Mouse (Mus musculus) lung, embryonic 14.5 days (tissue): ENCODE data around the gene Ptcd3. TPM values are rescaled to one million over a fixed set of nuclear protein-coding genes. Genes with fewer than 3 reads are reported as not detected.
"Not testable (repeated sequence)": the region's sequence is repeated elsewhere in the genome, so short reads cannot be mapped to it uniquely, and the experiment has no call there.

Experiments used
- ATAC-seq: fragments of 200-750 bp; cut with Nextera tagmentation; 2 replicates; pipeline ENCODE4 v1.8.0; 2017; ENCODE audit warnings: mild to moderate bottlenecking, moderate TSS enrichment, moderate library complexity; ENCODE audit not compliant: insufficient read depth
- DNase-seq: peaks from one replicate; pipeline ENCODE4 v3.0.0-alpha.2; 2015
- H3K27ac ChIP-seq: fragments of 300-500 bp; sonication (generic); 2 replicates; pipeline ENCODE4 v1.5.1; 2014; ENCODE audit warnings: low read depth, mild to moderate bottlenecking, moderate library complexity
- H3K27me3 ChIP-seq: fragments of 300-500 bp; sonication (generic); 2 replicates; pipeline ENCODE4 v1.6.1; 2014; ENCODE audit warnings: low read length, control low read depth; ENCODE audit not compliant: insufficient read depth
- H3K36me3 ChIP-seq: fragments of 300-500 bp; sonication (generic); 2 replicates; pipeline ENCODE4 v1.6.1; 2014; ENCODE audit warnings: control low read depth; ENCODE audit not compliant: insufficient read depth
- H3K4me1 ChIP-seq: fragments of 300-500 bp; sonication (generic); 2 replicates; pipeline ENCODE4 v1.6.1; 2014; ENCODE audit warnings: antibody characterized with exemption, control low read depth; ENCODE audit not compliant: insufficient read depth
- H3K4me2 ChIP-seq: fragments of 300-500 bp; sonication (generic); 2 replicates; pipeline ENCODE4 v1.6.1; 2014; ENCODE audit warnings: mild to moderate bottlenecking
- H3K4me3 ChIP-seq: fragments of 300-500 bp; sonication (generic); 2 replicates; pipeline ENCODE4 v1.5.1; 2014; ENCODE audit warnings: low read depth, low read length
- H3K9ac ChIP-seq: fragments of 300-500 bp; sonication (generic); 2 replicates; pipeline ENCODE4 v1.6.1; 2014
- H3K9me3 ChIP-seq: fragments of 300-500 bp; sonication (generic); 2 replicates; pipeline ENCODE4 v1.6.1; 2016; ENCODE audit warnings: low read depth, low read length, control low read depth
- CTCF ChIP-seq: IDR thresholded peaks from 2 replicates; pipeline ENCODE4 v1.5.1; 2016; ENCODE audit warnings: antibody characterized with exemption, low read depth
- WGBS: fragments of 180-500 bp; shearing (Covaris S2); extraction: QIAGEN DNeasy Blood & Tissue Kit; methylation state at CpG from one replicate; pipeline ENCODE4 v1.1.7; 2014; 5-methylcytosine and 5-hydroxymethylcytosine counted together
- polyA plus RNA-seq: library from polyadenylated mRNA; unstranded; fragments of >200 nt; fragmentation: Nextera tagmentation; extraction: Ambion mirVana; gene quantifications from 2 replicates; pipeline ENCODE4 v1.2.1, GENCODE M21; 2014

Ptcd3 gene
- polyA plus RNA-seq, 1 experiment from 2014 or later: 115 TPM

DNA sequence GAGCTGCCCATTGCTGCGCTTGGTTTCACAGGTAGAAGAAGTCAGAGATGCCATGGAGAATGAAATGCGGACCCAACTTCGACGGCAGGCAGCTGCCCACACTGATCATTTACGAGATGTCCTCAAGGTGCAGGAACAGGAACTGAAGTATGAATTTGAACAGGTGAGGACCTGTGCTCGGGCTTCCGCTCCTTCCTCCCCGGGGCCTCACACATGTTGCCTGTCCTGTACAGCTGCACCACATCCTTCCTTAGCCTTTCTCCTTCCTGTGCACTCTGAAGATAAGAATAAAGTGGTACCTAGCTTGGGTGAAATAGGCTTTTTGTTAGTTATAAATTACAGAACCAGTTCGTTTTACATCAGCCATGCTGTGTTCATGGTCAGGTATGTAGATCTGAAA, 37.2 kb downstream of the Ptcd3 start:
- ATAC-seq: no peak
- TF ChIP-seq CTCF: no peak
- no peaks in the 10 kb centered on the region for H3K4me1 ChIP-seq
- H3K4me3 ChIP-seq: no peak overlapping the region
- no peak for DNase-seq
- no peaks in the 10 kb centered on the region for H3K9me3 ChIP-seq
- 92% methylated on average over 9 of the region's 9 CpGs for WGBS
- H3K27ac ChIP-seq: no peak overlapping the region
- no peak overlapping the region for H3K4me2 ChIP-seq
- H3K9ac ChIP-seq: no peak overlapping the region
- H3K36me3 ChIP-seq: peaks cover 89% of the 10 kb centered on the region
- no peaks in the 10 kb centered on the region for H3K27me3 ChIP-seq

DNA sequence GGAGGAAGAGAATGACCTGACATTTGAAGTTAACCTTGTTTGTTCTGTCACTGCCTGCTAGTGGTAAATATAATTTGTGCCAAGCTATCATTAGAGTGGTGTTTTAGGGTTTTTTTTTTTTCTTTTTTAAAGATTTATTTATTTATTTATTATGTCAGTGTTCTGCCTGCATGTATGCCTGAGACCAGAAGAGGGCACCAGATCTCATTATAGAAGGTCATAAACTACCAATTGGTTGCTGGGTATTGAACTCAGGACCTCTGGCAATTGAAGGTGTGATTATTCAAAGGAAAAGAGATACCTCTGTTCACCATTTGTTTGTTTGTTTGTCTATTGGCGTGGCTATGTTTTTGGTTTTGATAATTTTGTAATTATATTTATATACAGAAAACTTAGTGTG, 39.7 kb downstream of the Ptcd3 start:
- WGBS: 84% methylated on average over 1 of the region's 1 CpGs
- Histone ChIP-seq H3K4me1 (no peaks in the 10 kb centered on the region), H3K4me3 (no peak overlapping the region), H3K9ac (no peak overlapping the region), H3K36me3 (peaks cover 85% of the 10 kb centered on the region), H3K9me3 (no peaks in the 10 kb centered on the region), H3K4me2 (no peak overlapping the region), H3K27ac (no peak overlapping the region), H3K27me3 (no peaks in the 10 kb centered on the region)
- peak; percentile 38 for TF ChIP-seq CTCF
- ATAC-seq (no peak), DNase-seq (peak; percentile 42)

- Histone ChIP-seq H3K27ac (no peak overlapping the region), H3K9ac (no peak overlapping the region), H3K9me3 (no peaks in the 10 kb centered on the region), H3K4me3 (no peak overlapping the region), H3K4me1 (no peaks in the 10 kb centered on the region), H3K4me2 (no peak overlapping the region), H3K36me3 (peaks cover 86% of the 10 kb centered on the region), H3K27me3 (no peaks in the 10 kb centered on the region)
- DNase-seq: no peak
- no peak for ATAC-seq
- no peak for TF ChIP-seq CTCF
- WGBS: 83% methylated on average over 2 of the region's 2 CpGs
Measured at GRCm38 (mm10) chr6:71867751-71868150, 40.8 kb downstream of the Ptcd3 start.

DNA sequence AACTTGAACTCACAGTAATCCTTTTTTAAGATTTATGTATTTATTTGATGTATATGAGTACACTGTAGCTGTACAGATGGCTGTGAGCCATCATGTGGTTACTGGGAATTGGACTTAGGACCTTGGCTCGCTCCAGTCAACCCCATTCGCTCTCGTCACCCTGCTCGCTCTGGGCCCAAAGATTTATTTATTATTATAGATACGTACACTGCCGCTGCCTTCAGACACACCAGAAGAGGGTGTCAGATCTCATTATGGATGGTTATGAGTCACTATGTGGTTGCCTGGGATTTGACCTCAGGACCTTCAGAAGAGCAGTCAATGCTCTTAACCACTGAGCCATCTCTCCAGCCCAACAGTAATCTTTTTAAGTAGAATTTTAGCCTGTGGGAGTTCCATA, 61.6 kb downstream of the Ptcd3 start:
- not testable (repeated sequence) for H3K4me1 ChIP-seq, H3K9ac ChIP-seq, H3K27ac ChIP-seq, H3K27me3 ChIP-seq, DNase-seq, H3K4me2 ChIP-seq, H3K4me3 ChIP-seq, ATAC-seq, H3K9me3 ChIP-seq
- 83% methylated on average over 6 of the region's 6 CpGs for WGBS
- H3K36me3 ChIP-seq: peaks cover 51% of the 10 kb centered on the region

DNA sequence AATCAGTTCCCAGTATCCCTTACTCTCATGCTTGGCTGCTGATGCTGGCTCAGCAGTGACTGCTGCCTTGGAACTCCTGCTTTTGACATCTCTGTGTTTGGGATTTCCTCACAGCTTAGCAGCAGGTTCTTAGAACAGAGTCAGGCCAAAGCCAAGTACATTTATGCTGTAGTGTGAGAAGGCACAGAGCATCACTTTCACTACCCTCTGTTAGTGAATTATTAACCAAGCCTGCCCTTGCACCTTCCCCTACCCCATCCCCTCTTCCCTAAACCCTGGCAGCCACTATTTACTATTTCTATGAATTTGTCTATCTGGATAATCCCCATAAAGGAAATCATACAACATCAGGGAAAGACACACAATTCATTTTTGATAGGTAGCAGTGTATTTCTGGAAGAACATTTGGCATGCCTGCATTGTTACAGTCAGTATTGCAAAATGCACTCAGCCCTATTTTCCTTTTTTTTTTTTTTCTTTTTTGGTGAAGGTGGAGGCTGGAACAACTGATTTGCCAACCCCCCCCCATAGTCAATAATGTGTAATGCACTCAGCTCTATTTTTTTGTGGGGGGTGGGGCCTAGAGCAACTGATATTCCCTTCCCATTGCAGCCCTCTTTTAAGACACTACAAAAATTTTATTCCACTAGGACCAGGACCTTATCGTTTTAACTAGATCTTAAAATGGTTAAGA, 67.8 kb downstream of the Ptcd3 start:
- no peak for DNase-seq
- no peak for TF ChIP-seq CTCF
- H3K4me1 ChIP-seq: no peaks in the 10 kb centered on the region
- peaks cover 8% of the 10 kb centered on the region; the same call in 1 of the 2 replicates for H3K36me3 ChIP-seq
- no peak overlapping the region for H3K4me3 ChIP-seq
- ATAC-seq: no peak
- H3K27me3 ChIP-seq: no peaks in the 10 kb centered on the region
- no peaks in the 10 kb centered on the region for H3K9me3 ChIP-seq
- no peak overlapping the region for H3K4me2 ChIP-seq
- H3K9ac ChIP-seq: no peak overlapping the region
- 96% methylated on average over 1 of the region's 1 CpGs for WGBS
- no peak overlapping the region for H3K27ac ChIP-seq

GRCm38 (mm10) chr6:71839815-71840214, 68.7 kb downstream of the Ptcd3 start:
- no peak for ATAC-seq
- Histone ChIP-seq H3K36me3 (peaks cover 2% of the 10 kb centered on the region; the same call in 1 of the 2 replicates), H3K9me3 (no peaks in the 10 kb centered on the region)

GRCm38 (mm10) chr6:71836811-71837210, 71.7 kb downstream of the Ptcd3 start:
- no peak for TF ChIP-seq CTCF
- H3K27ac ChIP-seq: no peak overlapping the region
- H3K36me3 ChIP-seq: peaks cover 9% of the 10 kb centered on the region; the same call in 1 of the 2 replicates
- no peaks in the 10 kb centered on the region for H3K9me3 ChIP-seq
- WGBS: 85% methylated on average over 2 of the region's 2 CpGs
- peaks cover 5% of the 10 kb centered on the region; the same call in 1 of the 2 replicates for H3K4me1 ChIP-seq
- H3K9ac ChIP-seq: no peak overlapping the region
- no peak overlapping the region for H3K4me3 ChIP-seq
- ATAC-seq (no peak), DNase-seq (no peak)
- no peak overlapping the region for H3K4me2 ChIP-seq
- no peaks in the 10 kb centered on the region for H3K27me3 ChIP-seq

More at GRCm38 (mm10) chr6:71839815-71840214, 68.7 kb downstream of the Ptcd3 start:
- no peak for DNase-seq
- no peak overlapping the region for H3K4me3 ChIP-seq
- no peak for TF ChIP-seq CTCF
- no peaks in the 10 kb centered on the region for H3K27me3 ChIP-seq
- H3K9ac ChIP-seq: no peak overlapping the region
- H3K4me2 ChIP-seq: no peak overlapping the region
- H3K27ac ChIP-seq: no peak overlapping the region
- no peaks in the 10 kb centered on the region for H3K4me1 ChIP-seq

DNA sequence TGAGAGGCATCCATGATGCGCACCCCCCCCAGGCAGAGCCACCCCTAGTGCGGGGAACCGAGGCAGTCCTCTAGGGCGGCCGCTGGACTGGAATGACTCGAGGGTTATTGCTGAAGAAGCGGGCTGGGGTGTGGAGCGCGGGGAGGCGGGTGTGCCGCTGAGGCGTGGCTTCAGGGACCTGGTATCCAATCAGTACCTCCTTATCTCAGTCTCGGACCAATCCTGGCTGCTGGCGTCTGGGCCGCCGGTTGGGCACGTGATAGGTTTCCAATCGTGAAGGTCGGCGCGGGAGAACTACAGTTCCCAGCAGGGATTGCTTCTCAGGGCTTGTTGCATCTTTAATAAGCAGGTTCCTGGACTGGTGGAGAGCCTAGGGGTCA, 77.0 kb downstream of the Ptcd3 start:
- TF ChIP-seq CTCF: no peak; the same call in 1 of the 2 replicates
- Histone ChIP-seq H3K9me3 (no peaks in the 10 kb centered on the region), H3K27me3 (no peaks in the 10 kb centered on the region), H3K4me2 (peak overlapping the region; percentile 83), H3K9ac (peak overlapping the region; percentile 85), H3K4me1 (peaks cover 5% of the 10 kb centered on the region; the same call in 1 of the 2 replicates), H3K4me3 (peak overlapping the region; percentile 93), H3K27ac (peak overlapping the region; percentile 90), H3K36me3 (peaks cover 9% of the 10 kb centered on the region; the same call in 1 of the 2 replicates)
- 0% methylated on average over 21 of the region's 21 CpGs for WGBS
- DNase-seq (peak; percentile 97), ATAC-seq (peak; percentile 99)
